Mouse (Mus musculus) telencephalon, adult 2 months (tissue): ENCODE data around the gene Arhgef7.

Experiments
- DNase-seq: peaks from one replicate; pipeline ENCODE4 v3.0.0-alpha.2; 2011; ENCODE audit warnings: low read depth, low spot score

Arhgef7 gene

GRCm38 (mm10) chr8:11797729-11798479, 70.4 kb downstream of the Arhgef7 start:
- no peak for DNase-seq

GRCm38 (mm10) chr8:11798480-11798867, 71.0 kb downstream of the Arhgef7 start:
- DNase-seq, result no peak

- DNase-seq, result no peak
Observed at GRCm38 (mm10) chr8:11799098-11799497, 71.6 kb downstream of the Arhgef7 start.

GRCm38 (mm10) chr8:11800481-11800880, 73.0 kb downstream of the Arhgef7 start:
- DNase-seq, result no peak

- no peak for DNase-seq
Observed at GRCm38 (mm10) chr8:11801571-11801970, 74.0 kb downstream of the Arhgef7 start.

- no peak for DNase-seq
Observed at GRCm38 (mm10) chr8:11804914-11805313, 77.4 kb downstream of the Arhgef7 start.

GRCm38 (mm10) chr8:11806252-11806651, 78.7 kb downstream of the Arhgef7 start:
- DNase-seq, result no peak

- DNase-seq, result no peak
Observed at GRCm38 (mm10) chr8:11807361-11807760, 79.8 kb downstream of the Arhgef7 start.

- no peak for DNase-seq
Observed at GRCm38 (mm10) chr8:11808047-11808446, 80.5 kb downstream of the Arhgef7 start.

- no peak for DNase-seq
Observed at GRCm38 (mm10) chr8:11810426-11810825, 82.9 kb downstream of the Arhgef7 start.

- no peak for DNase-seq
Observed at GRCm38 (mm10) chr8:11813801-11814200, 86.3 kb downstream of the Arhgef7 start.

GRCm38 (mm10) chr8:11815206-11815605, 87.7 kb downstream of the Arhgef7 start:
- no peak for DNase-seq

- no peak for DNase-seq
Observed at GRCm38 (mm10) chr8:11820136-11820535, 92.6 kb downstream of the Arhgef7 start.

- no peak for DNase-seq
Observed at GRCm38 (mm10) chr8:11820568-11820967, 93.0 kb downstream of the Arhgef7 start.

GRCm38 (mm10) chr8:11821451-11822206, 94.1 kb downstream of the Arhgef7 start:
- DNase-seq, result no peak

GRCm38 (mm10) chr8:11822550-11823060, 95.1 kb downstream of the Arhgef7 start:
- no peak for DNase-seq

- no peak for DNase-seq
Observed at GRCm38 (mm10) chr8:11825756-11826155, 98.2 kb downstream of the Arhgef7 start.

- DNase-seq, result no peak
Observed at GRCm38 (mm10) chr8:11827312-11827711, 99.8 kb downstream of the Arhgef7 start.

GRCm38 (mm10) chr8:11830214-11831046, 102.9 kb downstream of the Arhgef7 start:
- no peak for DNase-seq

- DNase-seq, result no peak
Observed at GRCm38 (mm10) chr8:11831174-11831573, 103.7 kb downstream of the Arhgef7 start.

- no peak for DNase-seq
Observed at GRCm38 (mm10) chr8:11831939-11832338, 104.4 kb downstream of the Arhgef7 start.

GRCm38 (mm10) chr8:11833157-11833556, 105.6 kb downstream of the Arhgef7 start:
- DNase-seq, result no peak
